Mouse (Mus musculus): ENCODE results near the gene Cavin3. TPM values are rescaled to one million over a fixed set of nuclear protein-coding genes. Genes with fewer than 3 reads are reported as not detected.

Gene Cavin3
- polyA plus RNA-seq (2014; fragmentation: Nextera tagmentation; extraction: Ambion mirVana): 21.0 and 21.1 TPM in 2 replicates

DNA sequence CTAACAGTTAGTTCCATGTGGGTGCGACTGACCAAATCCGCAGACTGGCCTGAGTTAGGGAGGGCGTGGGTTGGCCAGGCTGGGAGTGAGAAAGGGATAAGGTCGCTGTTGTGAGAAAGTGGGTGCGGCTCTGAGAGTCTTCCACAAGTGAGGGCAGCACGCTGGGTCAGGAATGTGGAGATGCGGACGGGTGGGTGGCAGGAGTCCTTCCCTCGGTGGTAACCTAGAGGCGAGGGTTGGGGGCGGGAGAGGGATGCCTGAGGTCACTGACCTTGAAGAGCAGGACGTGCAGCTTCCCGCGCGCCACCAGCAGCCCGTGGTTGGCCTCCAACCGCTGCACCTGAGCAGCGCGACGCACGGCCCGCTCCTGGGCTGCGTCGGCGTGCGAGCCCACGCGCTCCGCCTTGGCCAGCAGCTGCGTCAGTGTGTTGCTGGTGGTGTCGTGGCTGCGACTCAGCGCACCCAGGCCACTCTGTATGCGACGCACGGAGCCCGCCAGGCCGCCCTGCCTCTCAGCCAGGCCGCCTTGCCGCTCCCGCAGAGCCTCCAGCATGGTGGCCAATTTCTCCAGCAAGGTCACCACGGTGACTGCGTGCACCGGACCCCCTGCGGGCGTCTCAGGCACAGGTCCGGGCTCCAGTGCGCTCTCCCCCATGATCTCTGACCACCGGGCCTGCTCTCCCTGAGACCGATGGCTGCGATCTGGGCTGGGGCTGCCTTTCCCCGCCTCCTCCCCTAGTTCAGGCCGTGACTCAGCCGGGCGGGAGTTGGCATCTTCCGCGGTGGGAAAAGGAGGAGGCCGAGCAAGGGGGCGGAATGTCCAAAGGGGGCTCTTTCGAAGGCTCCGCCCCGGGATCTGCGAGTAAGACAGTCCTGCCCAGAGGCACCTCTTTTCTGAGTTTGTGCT lies at the start of gene Cavin3:
Cavin3 (minus strand) TSS at position 796 of the 907 bp plus-strand sequence.
- peak; percentile 74 for ATAC-seq (ENCODE audit: insufficient number of reproducible peaks, low FRiP score, low TSS enrichment, low read depth)
- Histone ChIP-seq H3K9me3 (ENCODE audit: control insufficient read depth, low read length) (no peaks in the 10 kb centered on the region), H3K9ac (ENCODE audit: low read length) (peak within 1 kb of the TSS; percentile 49), H3K4me3 (ENCODE audit: low read depth, low read length) (peak within 1 kb of the TSS; percentile 32), H3K36me3 (ENCODE audit: control insufficient read depth, insufficient read depth, low read length) (no peaks in the 10 kb centered on the region), H3K4me1 (ENCODE audit: control insufficient read depth, insufficient read depth, low read length) (0 out of 2 replicates have a peak, but pooled peaks cover 4% of the 10 kb centered on the region), H3K27me3 (ENCODE audit: control insufficient read depth, insufficient read depth, low read length) (peaks cover 12% of the 10 kb centered on the region), H3K4me2 (ENCODE audit: low read depth, severe bottlenecking) (peak within 1 kb of the TSS; percentile 59), H3K27ac (replicated peaks; ENCODE audit: low read depth, low read length) (no peak within 1 kb of the TSS)
- DNase-seq (ENCODE audit: low spot score): peak; percentile 75
- 3% methylated on average over 63 of the region's 63 CpGs for WGBS

DNA sequence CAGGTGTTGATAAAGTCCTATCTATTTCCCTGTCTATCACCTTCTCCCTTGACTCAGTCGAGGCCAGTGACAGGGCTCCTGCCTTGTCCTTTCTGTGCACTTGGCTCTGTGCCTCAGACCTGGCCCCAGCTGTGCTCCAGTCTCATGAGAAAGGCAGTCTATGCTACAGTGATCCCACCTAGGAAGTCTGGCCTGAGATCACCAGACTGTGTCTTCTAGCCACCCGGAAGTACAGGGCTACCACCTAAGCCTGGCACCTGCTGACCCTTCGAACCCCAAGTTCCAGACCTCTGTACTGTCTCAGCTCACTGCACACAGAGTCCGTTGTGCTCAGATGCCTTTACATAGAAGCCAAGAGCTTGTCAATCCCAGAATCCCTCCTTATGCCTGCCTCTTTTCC lies 46.0 kb upstream of the Cavin3 start:
- no peak for ATAC-seq (ENCODE audit: insufficient number of reproducible peaks, low FRiP score, low TSS enrichment, low read depth)
- WGBS: 76% methylated on average over 4 of the region's 4 CpGs

DNA sequence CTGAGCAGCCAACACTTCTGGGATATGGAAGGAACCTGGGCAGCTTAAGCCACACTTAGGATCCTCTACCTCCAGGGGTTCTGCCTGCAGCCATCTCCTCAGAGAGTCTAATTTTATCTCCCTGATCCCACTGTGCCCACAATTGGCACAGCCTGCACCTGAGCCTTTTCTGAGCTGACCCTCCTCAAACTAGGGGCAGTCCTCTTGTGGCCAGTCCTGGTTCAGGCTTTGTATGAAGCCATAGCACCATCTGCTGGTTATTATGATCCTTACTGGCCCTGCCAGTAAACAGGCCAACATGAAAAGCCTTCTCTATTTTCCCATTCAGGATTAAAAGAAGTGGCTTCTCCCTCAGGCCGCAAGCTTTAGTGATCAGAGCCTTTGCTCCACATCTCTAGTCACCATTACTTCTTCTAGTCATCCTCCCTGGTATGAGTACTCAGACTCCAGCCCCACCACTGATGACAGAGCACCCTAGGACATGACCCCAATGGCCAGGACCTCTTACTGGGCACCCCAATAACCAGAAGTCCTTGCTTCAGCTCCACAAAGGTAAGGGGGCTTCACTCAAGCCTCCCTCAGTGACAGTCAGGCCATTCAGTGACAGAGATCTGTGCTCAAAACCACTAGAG lies 45.3 kb upstream of the Cavin3 start:
- no peaks in the 10 kb centered on the region for H3K9me3 ChIP-seq (ENCODE audit: control insufficient read depth, low read length)
- H3K4me1 ChIP-seq (ENCODE audit: control insufficient read depth, insufficient read depth, low read length): no peaks in the 10 kb centered on the region
- 50% methylated on average over 1 of the region's 1 CpGs for WGBS
- H3K36me3 ChIP-seq (ENCODE audit: control insufficient read depth, insufficient read depth, low read length): no peaks in the 10 kb centered on the region
- no peaks in the 10 kb centered on the region for H3K27me3 ChIP-seq (ENCODE audit: control insufficient read depth, insufficient read depth, low read length)
- ATAC-seq (ENCODE audit: insufficient number of reproducible peaks, low FRiP score, low TSS enrichment, low read depth) (0 out of 2 replicates have a peak, but pooled peaks have one; percentile 63), DNase-seq (ENCODE audit: low spot score) (peak; percentile 39)
- H3K27ac ChIP-seq (replicated peaks; ENCODE audit: low read depth, low read length): no peak overlapping the region
- H3K9ac ChIP-seq (ENCODE audit: low read length): no peak overlapping the region
- H3K4me2 ChIP-seq (ENCODE audit: low read depth, severe bottlenecking): no peak overlapping the region
- no peak overlapping the region for H3K4me3 ChIP-seq (ENCODE audit: low read depth, low read length)

More for the DNA sequence above, 46.0 kb upstream of the Cavin3 start:
- H3K9me3 ChIP-seq (ENCODE audit: control insufficient read depth, low read length): no peaks in the 10 kb centered on the region
- H3K4me3 ChIP-seq (ENCODE audit: low read depth, low read length): no peak overlapping the region
- no peak overlapping the region for H3K4me2 ChIP-seq (ENCODE audit: low read depth, severe bottlenecking)
- H3K36me3 ChIP-seq (ENCODE audit: control insufficient read depth, insufficient read depth, low read length): no peaks in the 10 kb centered on the region
- H3K27ac ChIP-seq (replicated peaks; ENCODE audit: low read depth, low read length): no peak overlapping the region
- H3K4me1 ChIP-seq (ENCODE audit: control insufficient read depth, insufficient read depth, low read length): no peaks in the 10 kb centered on the region
- no peaks in the 10 kb centered on the region for H3K27me3 ChIP-seq (ENCODE audit: control insufficient read depth, insufficient read depth, low read length)
- H3K9ac ChIP-seq (ENCODE audit: low read length): no peak overlapping the region
- no peak for DNase-seq (ENCODE audit: low spot score)

DNA sequence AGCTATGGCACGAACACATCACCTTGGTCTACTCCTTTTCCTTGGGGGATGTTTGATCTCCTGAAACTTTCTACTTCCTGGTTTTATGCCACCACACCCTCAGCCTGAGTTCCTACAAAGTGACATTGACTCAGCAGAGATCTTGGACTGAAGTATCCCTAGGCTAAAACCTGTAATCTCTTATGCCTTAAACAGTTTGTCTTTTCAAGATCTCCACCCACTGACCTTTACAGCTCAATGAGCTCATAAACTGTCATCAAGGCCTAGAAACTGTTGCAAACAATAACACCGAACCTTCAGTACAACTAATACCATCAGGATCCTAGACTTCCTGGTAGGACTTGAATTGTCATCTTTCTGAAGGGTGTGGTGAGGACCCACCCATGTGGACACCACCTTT lies 42.1 kb upstream of the Cavin3 start:
- no peaks in the 10 kb centered on the region for H3K4me1 ChIP-seq (ENCODE audit: control insufficient read depth, insufficient read depth, low read length)
- H3K9me3 ChIP-seq (ENCODE audit: control insufficient read depth, low read length): no peaks in the 10 kb centered on the region
- ATAC-seq (ENCODE audit: insufficient number of reproducible peaks, low FRiP score, low TSS enrichment, low read depth): no peak
- H3K4me3 ChIP-seq (ENCODE audit: low read depth, low read length): no peak overlapping the region
- H3K36me3 ChIP-seq (ENCODE audit: control insufficient read depth, insufficient read depth, low read length): no peaks in the 10 kb centered on the region
- H3K27ac ChIP-seq (replicated peaks; ENCODE audit: low read depth, low read length): no peak overlapping the region
- no peak overlapping the region for H3K4me2 ChIP-seq (ENCODE audit: low read depth, severe bottlenecking)
- H3K27me3 ChIP-seq (ENCODE audit: control insufficient read depth, insufficient read depth, low read length): 0 out of 2 replicates have a peak, but pooled peaks cover 2% of the 10 kb centered on the region
- 83% methylated on average over 2 of the region's 2 CpGs for WGBS
- DNase-seq (ENCODE audit: low spot score): no peak
- H3K9ac ChIP-seq (ENCODE audit: low read length): no peak overlapping the region

DNA sequence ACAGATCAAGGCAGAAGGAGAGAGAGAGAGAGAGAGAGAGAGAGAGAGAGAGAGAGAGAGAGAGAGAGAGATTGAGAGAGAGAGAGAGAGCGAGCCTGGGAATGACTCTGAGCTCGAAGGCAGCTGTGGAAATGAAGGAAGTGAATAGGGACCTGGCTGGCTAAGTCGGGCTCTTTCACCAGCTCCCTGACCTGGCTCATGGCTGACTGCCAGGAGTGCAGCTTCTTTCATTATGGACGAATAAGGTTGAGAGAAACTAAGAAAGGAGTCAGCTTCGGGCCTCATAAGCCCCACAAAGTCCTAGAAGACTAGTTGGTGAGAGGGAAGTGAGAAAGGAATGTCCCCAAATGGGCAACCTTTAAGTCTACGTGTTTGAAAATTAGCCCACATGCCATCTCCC lies 38.1 kb upstream of the Cavin3 start:
- 8% methylated on average over 6 of the region's 6 CpGs for WGBS
- H3K27me3 ChIP-seq (ENCODE audit: control insufficient read depth, insufficient read depth, low read length): 0 out of 2 replicates have a peak, but pooled peaks cover 2% of the 10 kb centered on the region
- no peak for ATAC-seq (ENCODE audit: insufficient number of reproducible peaks, low FRiP score, low TSS enrichment, low read depth)
- H3K9me3 ChIP-seq (ENCODE audit: control insufficient read depth, low read length): no peaks in the 10 kb centered on the region
- H3K4me1 ChIP-seq (ENCODE audit: control insufficient read depth, insufficient read depth, low read length): no peaks in the 10 kb centered on the region
- no peaks in the 10 kb centered on the region for H3K36me3 ChIP-seq (ENCODE audit: control insufficient read depth, insufficient read depth, low read length)
- no peak overlapping the region for H3K27ac ChIP-seq (replicated peaks; ENCODE audit: low read depth, low read length)
- no peak overlapping the region for H3K4me2 ChIP-seq (ENCODE audit: low read depth, severe bottlenecking)
- DNase-seq (ENCODE audit: low spot score): peak; percentile 41
- H3K9ac ChIP-seq (ENCODE audit: low read length): no peak overlapping the region
- no peak overlapping the region for H3K4me3 ChIP-seq (ENCODE audit: low read depth, low read length)

DNA sequence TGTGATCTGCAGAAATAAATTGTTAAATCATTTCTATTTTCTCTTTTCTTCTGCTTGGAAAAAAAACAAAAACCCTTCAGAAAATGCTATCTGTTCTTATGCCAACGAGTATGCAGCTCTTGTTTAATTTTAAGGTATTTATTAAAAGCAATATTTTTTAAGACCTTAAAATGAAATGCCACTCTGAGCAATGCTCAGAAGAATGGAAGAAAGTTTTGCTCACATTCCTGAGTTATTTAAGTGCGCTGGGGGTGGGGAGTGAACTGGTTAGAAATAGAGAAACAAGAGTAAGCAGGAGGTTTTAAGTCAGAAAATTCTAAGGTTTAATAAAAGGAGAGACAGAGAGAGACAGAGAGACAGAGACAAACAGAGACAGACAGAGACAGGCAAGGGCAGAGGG lies 37.7 kb upstream of the Cavin3 start:
- H3K27me3 ChIP-seq (ENCODE audit: control insufficient read depth, insufficient read depth, low read length): 0 out of 2 replicates have a peak, but pooled peaks cover 2% of the 10 kb centered on the region

DNA sequence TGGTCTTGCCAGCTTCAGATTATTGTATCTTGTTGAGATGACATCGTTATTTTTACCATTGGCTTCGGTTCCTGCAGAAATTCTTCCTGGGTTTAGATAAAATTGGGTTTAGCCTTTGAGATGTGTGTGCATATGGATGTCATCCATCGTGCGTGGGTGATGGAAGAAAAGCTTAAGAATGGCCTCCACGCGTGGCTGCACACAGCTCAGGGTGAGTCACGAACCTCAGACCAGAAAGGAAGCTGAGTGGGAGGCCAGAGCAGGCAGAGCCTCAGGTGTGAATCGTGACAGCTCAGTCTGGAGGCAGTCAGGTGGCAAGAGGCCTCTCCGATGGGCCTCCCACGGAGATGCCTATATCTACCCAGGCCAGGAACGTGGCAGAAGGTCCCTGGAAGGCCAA lies 37.2 kb upstream of the Cavin3 start:
- Histone ChIP-seq H3K4me2 (ENCODE audit: low read depth, severe bottlenecking) (no peak overlapping the region), H3K4me3 (ENCODE audit: low read depth, low read length) (no peak overlapping the region), H3K27ac (replicated peaks; ENCODE audit: low read depth, low read length) (no peak overlapping the region), H3K27me3 (ENCODE audit: control insufficient read depth, insufficient read depth, low read length) (0 out of 2 replicates have a peak, but pooled peaks cover 2% of the 10 kb centered on the region), H3K36me3 (ENCODE audit: control insufficient read depth, insufficient read depth, low read length) (no peaks in the 10 kb centered on the region), H3K4me1 (ENCODE audit: control insufficient read depth, insufficient read depth, low read length) (no peaks in the 10 kb centered on the region), H3K9me3 (ENCODE audit: control insufficient read depth, low read length) (no peaks in the 10 kb centered on the region), H3K9ac (ENCODE audit: low read length) (no peak overlapping the region)
- ATAC-seq (ENCODE audit: insufficient number of reproducible peaks, low FRiP score, low TSS enrichment, low read depth): no peak
- no peak for DNase-seq (ENCODE audit: low spot score)
- 60% methylated on average over 11 of the region's 11 CpGs for whole genome bisulfite sequencing

More for the DNA sequence above, 37.7 kb upstream of the Cavin3 start:
- Histone ChIP-seq H3K4me1 (ENCODE audit: control insufficient read depth, insufficient read depth, low read length) (no peaks in the 10 kb centered on the region), H3K36me3 (ENCODE audit: control insufficient read depth, insufficient read depth, low read length) (no peaks in the 10 kb centered on the region), H3K9ac (ENCODE audit: low read length) (no peak overlapping the region), H3K4me2 (ENCODE audit: low read depth, severe bottlenecking) (no peak overlapping the region), H3K27ac (replicated peaks; ENCODE audit: low read depth, low read length) (no peak overlapping the region), H3K9me3 (ENCODE audit: control insufficient read depth, low read length) (no peaks in the 10 kb centered on the region), H3K4me3 (ENCODE audit: low read depth, low read length) (no peak overlapping the region)
- ATAC-seq (ENCODE audit: insufficient number of reproducible peaks, low FRiP score, low TSS enrichment, low read depth): no peak
- 83% methylated on average over 2 of the region's 2 CpGs for WGBS
- DNase-seq (ENCODE audit: low spot score): no peak

DNA sequence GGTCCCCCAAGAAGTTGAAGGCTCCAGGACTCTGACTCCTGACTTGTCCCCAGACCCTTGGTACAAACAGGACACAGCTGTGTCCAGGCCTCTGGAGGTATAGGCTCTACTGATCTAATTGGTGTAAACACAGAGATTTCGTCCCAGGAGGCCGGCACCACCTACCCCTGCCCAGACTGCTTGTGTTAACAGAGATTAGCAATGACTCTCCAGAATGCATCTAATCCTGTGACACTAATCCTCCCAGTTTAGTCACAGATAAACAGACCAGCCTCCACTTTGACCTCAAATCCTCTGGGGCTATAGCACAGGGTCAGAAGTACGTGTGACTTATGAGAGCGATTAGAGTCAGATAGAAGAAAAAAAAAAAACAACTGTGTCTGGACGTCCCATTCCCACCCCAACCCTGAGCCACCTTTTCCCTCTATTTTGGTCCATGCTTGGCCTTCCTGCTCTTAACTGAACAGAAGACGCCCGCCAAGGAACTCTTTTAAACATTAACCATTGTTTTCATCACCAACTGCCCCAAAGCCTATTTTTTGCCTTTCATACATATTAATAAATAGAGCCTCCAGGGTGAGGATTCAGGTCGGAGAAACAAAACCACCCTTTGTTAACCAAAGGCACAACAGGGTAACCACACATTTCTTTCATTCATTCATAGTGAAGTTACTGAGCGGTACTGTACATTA lies 34.7 kb upstream of the Cavin3 start:
- H3K4me3 ChIP-seq (ENCODE audit: low read depth, low read length): no peak overlapping the region
- ATAC-seq (ENCODE audit: insufficient number of reproducible peaks, low FRiP score, low TSS enrichment, low read depth): no peak
- H3K9me3 ChIP-seq (ENCODE audit: control insufficient read depth, low read length): no peaks in the 10 kb centered on the region
- H3K36me3 ChIP-seq (ENCODE audit: control insufficient read depth, insufficient read depth, low read length): no peaks in the 10 kb centered on the region
- no peak overlapping the region for H3K4me2 ChIP-seq (ENCODE audit: low read depth, severe bottlenecking)
- no peaks in the 10 kb centered on the region for H3K4me1 ChIP-seq (ENCODE audit: control insufficient read depth, insufficient read depth, low read length)
- H3K27me3 ChIP-seq (ENCODE audit: control insufficient read depth, insufficient read depth, low read length): no peaks in the 10 kb centered on the region
- no peak overlapping the region for H3K9ac ChIP-seq (ENCODE audit: low read length)
- DNase-seq (ENCODE audit: low spot score): no peak
- WGBS: 54% methylated on average over 9 of the region's 9 CpGs
- H3K27ac ChIP-seq (replicated peaks; ENCODE audit: low read depth, low read length): no peak overlapping the region
